Mouse (Mus musculus) heart, postnatal 0 days (tissue): ENCODE measurements around the gene Mrpl9. TPM values are rescaled to one million over a fixed set of nuclear protein-coding genes. Genes with fewer than 3 reads are reported as not detected.
A peak's percentile ranks its signal among the peaks of the same experiment; 100 is the strongest.

Experiments
- ATAC-seq: fragments of 200-750 bp; cut with Nextera tagmentation; 2 replicates; pipeline ENCODE4 v1.8.0; 2017; ENCODE audit warnings: low read depth, moderate number of reproducible peaks, moderate library complexity; ENCODE audit not compliant: insufficient read depth
- DNase-seq: peaks from one replicate; pipeline ENCODE4 v3.0.0-alpha.2; 2016; ENCODE audit warnings: low spot score
- H3K27ac ChIP-seq: fragments of 300-500 bp; sonication (generic); 2 replicates; pipeline ENCODE4 v1.5.1; 2014; ENCODE audit warnings: low read depth, mild to moderate bottlenecking
- H3K27me3 ChIP-seq: fragments of 300-500 bp; sonication (generic); 2 replicates; pipeline ENCODE4 v1.6.1; 2014; ENCODE audit warnings: low read length, mixed read lengths; ENCODE audit not compliant: control insufficient read depth, insufficient read depth
- H3K36me3 ChIP-seq: fragments of 300-500 bp; sonication (generic); replicated peaks from 2 replicates; pipeline ENCODE4 v1.6.1; 2014; ENCODE audit warnings: low read length, mixed read lengths; ENCODE audit not compliant: control insufficient read depth, insufficient read depth
- H3K4me1 ChIP-seq: fragments of 300-500 bp; sonication (generic); 2 replicates; pipeline ENCODE4 v1.6.1; 2014; ENCODE audit warnings: antibody characterized with exemption; ENCODE audit not compliant: control insufficient read depth, insufficient read depth
- H3K4me2 ChIP-seq: fragments of 300-500 bp; sonication (generic); 2 replicates; pipeline ENCODE4 v1.6.1; 2014; ENCODE audit warnings: low read depth, mild to moderate bottlenecking, low read length, moderate library complexity
- H3K4me3 ChIP-seq: fragments of 300-500 bp; sonication (generic); 2 replicates; pipeline ENCODE4 v1.5.1; 2014; ENCODE audit warnings: low read depth, low read length
- H3K9ac ChIP-seq: fragments of 300-500 bp; sonication (generic); replicated peaks from 2 replicates; pipeline ENCODE4 v1.6.1; 2014; ENCODE audit warnings: low read depth, low read length, mixed read lengths
- H3K9me3 ChIP-seq: fragments of 300-500 bp; sonication (generic); replicated peaks from 2 replicates; pipeline ENCODE4 v1.6.1; 2016; ENCODE audit warnings: low read length; ENCODE audit not compliant: control insufficient read depth
- CTCF ChIP-seq: IDR thresholded peaks from 2 replicates; pipeline ENCODE4 v1.5.1; 2016; ENCODE audit warnings: antibody characterized with exemption, control low read depth, low read depth
- EP300 ChIP-seq: IDR thresholded peaks from 2 replicates; pipeline ENCODE4 v1.6.1; 2016; ENCODE audit warnings: antibody characterized with exemption, low read depth
- WGBS: fragments of 180-500 bp; shearing (Covaris S2); extraction: QIAGEN DNeasy Blood & Tissue Kit; methylation state at CpG from one replicate; pipeline ENCODE4 v1.1.7; 2014; 5-methylcytosine and 5-hydroxymethylcytosine counted together
- polyA plus RNA-seq: library from polyadenylated mRNA; unstranded; fragments of >200 nt; fragmentation: Nextera tagmentation; extraction: Ambion mirVana; gene quantifications from 2 replicates; pipeline ENCODE4 v1.2.1, GENCODE M21; 2015
- total RNA-seq: library from RNA; depleted of rRNA; stranded (reverse); fragments of >200 nt; gene quantifications from 2 replicates; pipeline ENCODE4 v1.2.3, GENCODE M21; 2014; ENCODE audit warnings: low replicate concordance

The Mrpl9 gene
- total and polyA plus RNA-seq, 2 experiments from 2014 or later, result 68.7 to 83.0 TPM

DNA sequence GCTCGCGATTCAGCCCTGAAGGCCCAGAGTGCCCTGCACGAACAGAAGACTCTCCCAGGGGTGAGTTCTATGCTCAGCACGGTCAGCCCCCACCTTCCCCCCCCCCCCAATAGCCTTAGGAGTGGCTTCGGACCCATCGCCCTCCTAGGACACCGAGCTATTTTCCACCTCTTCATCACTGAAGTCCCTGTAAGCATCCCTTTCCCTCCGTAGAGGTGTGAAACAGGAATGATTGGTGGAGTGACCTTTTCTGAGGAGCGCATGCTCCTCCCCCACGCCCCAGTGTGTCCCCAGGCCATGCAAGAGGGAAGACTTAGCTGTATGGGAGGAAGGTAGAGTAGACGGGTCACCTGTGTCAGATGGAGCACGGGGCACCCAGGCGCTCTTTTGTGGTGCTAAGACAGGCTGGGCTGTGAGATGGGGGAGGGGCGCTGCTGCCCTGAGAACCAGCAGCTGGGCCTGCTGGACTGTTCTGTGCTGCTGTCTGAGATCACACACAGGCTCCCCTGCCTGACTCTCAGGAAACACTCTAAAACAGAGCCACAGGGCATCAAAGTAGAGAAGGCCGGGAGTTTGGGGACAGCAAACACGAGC is 37.3 kb downstream of the Mrpl9 start, which contains the start of gene Riiad1:
Riiad1 (minus strand) TSS at position 51 of the 594 bp plus-strand sequence.
- Histone ChIP-seq H3K4me3 (no peak within 1 kb of the TSS), H3K4me1 (0 out of 2 replicates have a peak, but pooled peaks cover 10% of the 10 kb centered on the region)
- TF ChIP-seq CTCF (no peak), EP300 (no peak)

GRCm38 (mm10) chr3:94481429-94481828 is 38.3 kb downstream of the Mrpl9 start:
- Histone ChIP-seq H3K9ac (no peak overlapping the region), H3K9me3 (no peaks in the 10 kb centered on the region), H3K36me3 (no peaks in the 10 kb centered on the region), H3K4me1 (0 out of 2 replicates have a peak, but pooled peaks cover 10% of the 10 kb centered on the region), H3K27ac (no peak overlapping the region), H3K27me3 (peaks cover 31% of the 10 kb centered on the region), H3K4me2 (no peak overlapping the region), H3K4me3 (no peak overlapping the region)
- TF ChIP-seq EP300 (no peak), CTCF (no peak)
- DNase-seq (no peak), ATAC-seq (no peak)
- 56% methylated on average over 4 of the region's 4 CpGs for WGBS

More for the DNA sequence above, 37.3 kb downstream of the Mrpl9 start, which contains the start of gene Riiad1:
- Histone ChIP-seq H3K9ac (no peak within 1 kb of the TSS), H3K36me3 (no peaks in the 10 kb centered on the region), H3K27ac (no peak within 1 kb of the TSS), H3K9me3 (no peaks in the 10 kb centered on the region), H3K27me3 (peaks cover 31% of the 10 kb centered on the region), H3K4me2 (0 out of 2 replicates have a peak within 1 kb of the TSS, but pooled peaks have one; percentile 16)
- no peak for DNase-seq
- WGBS, result 14% methylated on average over 16 of the region's 16 CpGs
- no peak for ATAC-seq

GRCm38 (mm10) chr3:94482764-94483385 is 39.8 kb downstream of the Mrpl9 start:
- TF ChIP-seq CTCF, result no peak
- no peak for TF ChIP-seq EP300
- Histone ChIP-seq H3K9ac (no peak overlapping the region), H3K27me3 (peaks cover 31% of the 10 kb centered on the region), H3K36me3 (no peaks in the 10 kb centered on the region), H3K4me1 (0 out of 2 replicates have a peak, but pooled peaks cover 10% of the 10 kb centered on the region), H3K27ac (no peak overlapping the region), H3K9me3 (no peaks in the 10 kb centered on the region), H3K4me3 (no peak overlapping the region), H3K4me2 (no peak overlapping the region)
- 66% methylated on average over 17 of the region's 17 CpGs for WGBS
- DNase-seq (no peak), ATAC-seq (no peak)

- Histone ChIP-seq H3K9ac (no peak overlapping the region), H3K27me3 (peaks cover 22% of the 10 kb centered on the region), H3K9me3 (no peaks in the 10 kb centered on the region), H3K4me1 (0 out of 2 replicates have a peak, but pooled peaks cover 10% of the 10 kb centered on the region), H3K4me2 (no peak overlapping the region), H3K36me3 (no peaks in the 10 kb centered on the region), H3K4me3 (no peak overlapping the region), H3K27ac (no peak overlapping the region)
- TF ChIP-seq EP300, result no peak
- TF ChIP-seq CTCF, result no peak
- 34% methylated on average over 20 of the region's 20 CpGs for WGBS
- no peak for ATAC-seq
- no peak for DNase-seq
These were observed 40.8 kb downstream of the Mrpl9 start for GRCm38 (mm10) chr3:94483790-94484439.

- H3K4me3 ChIP-seq, result no peak overlapping the region
- 62% methylated on average over 7 of the region's 7 CpGs for WGBS
- H3K9me3 ChIP-seq, result no peaks in the 10 kb centered on the region
- 0 out of 2 replicates have a peak, but pooled peaks cover 3% of the 10 kb centered on the region for H3K27me3 ChIP-seq
- no peak overlapping the region for H3K9ac ChIP-seq
- no peak for ATAC-seq
- no peak for DNase-seq
- H3K4me2 ChIP-seq, result no peak overlapping the region
- H3K36me3 ChIP-seq, result no peaks in the 10 kb centered on the region
- TF ChIP-seq CTCF (no peak), EP300 (no peak)
- no peak overlapping the region for H3K27ac ChIP-seq
- H3K4me1 ChIP-seq, result 0 out of 2 replicates have a peak, but pooled peaks cover 10% of the 10 kb centered on the region
These were observed 42.8 kb downstream of the Mrpl9 start for GRCm38 (mm10) chr3:94485922-94486321.
